Mouse (Mus musculus) brain, embryonic 18.5 days (tissue): ENCODE measurements around the gene Nme1.
"Not testable (repeated sequence)": the region's sequence is repeated elsewhere in the genome, so short reads cannot be mapped to it uniquely, and the experiment has no call there.

Experiments
- DNase-seq: peaks from one replicate; pipeline ENCODE4 v3.0.0-alpha.2; 2012; ENCODE audit warnings: low read depth, low spot score

Nme1 gene

DNA sequence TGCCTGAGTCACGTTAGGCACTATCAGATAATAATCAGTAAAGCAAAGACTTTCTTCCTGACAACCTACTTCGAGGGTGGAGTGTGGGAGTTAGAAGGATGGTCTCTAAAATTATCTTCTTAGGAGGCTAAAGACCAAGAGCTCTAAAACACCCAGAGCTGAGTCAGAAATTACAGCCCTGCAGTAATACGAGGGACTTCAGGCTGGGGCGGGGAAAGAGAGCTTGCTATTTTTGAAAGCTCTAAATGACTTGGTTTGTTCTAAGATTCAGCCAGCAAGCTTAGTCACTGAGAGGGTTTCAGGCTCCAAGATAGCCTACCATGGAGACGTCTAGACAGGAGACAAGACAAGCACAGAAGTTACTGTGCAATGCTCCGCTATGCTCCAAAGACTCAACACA, 2.9 kb downstream of the Nme1 start:
- DNase-seq: no peak

DNA sequence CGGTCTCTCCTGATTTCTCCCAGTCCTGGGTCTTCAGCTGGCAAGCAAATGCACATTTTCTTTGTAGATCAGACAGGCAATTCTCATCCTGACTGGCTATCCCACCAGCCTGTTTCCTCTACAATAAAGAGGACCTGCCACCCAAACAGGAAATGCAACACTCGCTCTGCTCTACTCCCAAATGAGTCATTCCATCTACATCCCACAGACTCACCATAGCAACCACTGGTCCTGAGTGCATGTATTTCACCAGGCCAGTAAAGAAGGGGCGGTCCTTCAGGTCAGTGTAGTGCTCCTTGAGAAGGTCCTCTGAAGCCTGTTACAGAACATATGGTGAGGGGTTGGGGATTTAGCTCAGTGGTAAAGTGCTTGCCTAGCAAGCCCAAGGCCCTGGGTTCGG, 5.3 kb downstream of the Nme1 start:
- DNase-seq: no peak

GRCm38 (mm10) chr11:93961482-93961881, 6.8 kb downstream of the Nme1 start:
- DNase-seq: no peak

- no peak for DNase-seq
These were observed 10.6 kb downstream of the Nme1 start for GRCm38 (mm10) chr11:93957746-93958145.

DNA sequence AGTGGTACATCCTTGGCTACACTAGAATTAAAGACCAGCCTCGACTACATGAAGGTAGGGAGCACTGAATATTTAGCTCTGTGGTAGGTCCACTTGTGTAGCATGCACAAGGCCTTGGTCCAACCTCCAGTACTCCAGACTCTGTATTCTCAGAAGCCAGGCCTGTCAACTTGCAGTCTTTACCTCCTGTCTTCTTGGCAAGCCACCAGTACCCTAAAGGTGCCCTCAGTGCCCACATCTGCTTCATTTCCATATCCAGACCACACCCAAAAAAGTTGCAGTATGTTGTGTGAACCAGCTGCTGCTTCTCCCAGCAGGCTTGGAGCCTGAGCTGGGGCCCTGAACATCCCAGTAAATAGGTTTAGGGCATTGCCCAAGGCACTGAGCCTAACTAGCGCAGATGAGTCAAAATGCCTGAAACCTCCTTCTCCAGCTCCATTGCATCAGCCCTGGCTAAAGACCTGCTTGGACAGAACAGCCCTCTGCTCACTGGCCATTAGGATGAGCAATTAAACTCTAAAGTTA, 11.2 kb downstream of the Nme1 start:
- DNase-seq: no peak

- DNase-seq: no peak
These were observed 12.2 kb downstream of the Nme1 start, which contains the start of gene Nme2 for GRCm38 (mm10) chr11:93956159-93956558. Gene Nme2 (minus strand): TSS chr11:93956259.

GRCm38 (mm10) chr11:93955256-93956150, 12.8 kb downstream of the Nme1 start:
- peak; percentile 72 for DNase-seq

GRCm38 (mm10) chr11:93954738-93955255, 13.5 kb downstream of the Nme1 start:
- no peak for DNase-seq

DNA sequence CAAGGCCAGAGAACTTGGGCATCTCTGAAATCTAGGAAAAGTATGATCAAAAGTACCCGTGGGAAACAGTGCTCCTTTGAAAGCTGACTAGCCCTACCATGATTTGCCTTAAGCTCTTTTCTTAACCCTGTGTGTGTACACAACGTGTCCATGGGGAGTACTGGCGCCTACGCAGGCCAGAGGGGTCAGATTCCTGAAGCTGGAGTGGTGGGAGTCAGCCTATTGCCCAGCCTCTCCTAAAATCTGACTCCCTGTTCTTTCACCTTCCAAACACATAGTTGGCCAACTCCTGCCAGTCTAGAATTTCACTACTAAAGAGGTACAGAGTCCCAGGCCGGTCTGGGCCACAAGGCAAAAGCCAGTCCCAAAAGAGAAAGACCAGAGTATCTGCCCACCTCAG, 15.9 kb downstream of the Nme1 start:
- no peak for DNase-seq

DNA sequence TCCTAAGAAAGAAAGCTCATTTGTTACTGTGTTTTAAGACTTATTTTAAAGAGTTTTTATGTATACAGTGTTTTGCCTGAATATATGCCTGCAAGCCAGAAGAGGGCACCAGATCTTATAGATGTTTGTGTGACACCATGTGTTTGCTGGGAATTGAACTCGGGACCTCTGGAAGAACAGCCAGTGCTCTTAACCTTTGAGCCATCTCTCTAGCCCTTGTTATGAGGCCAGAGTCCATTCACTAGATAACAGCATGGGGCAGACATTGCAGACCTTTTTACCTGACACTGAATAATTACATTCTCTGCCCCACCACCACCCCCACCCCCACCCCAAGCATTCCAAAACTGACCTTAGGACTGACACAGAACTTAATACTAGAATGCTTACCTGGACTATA, 18.3 kb downstream of the Nme1 start:
- DNase-seq: no peak

- no peak for DNase-seq
These were observed 19.3 kb downstream of the Nme1 start for GRCm38 (mm10) chr11:93948887-93949567.

GRCm38 (mm10) chr11:93944986-93945385, 23.3 kb downstream of the Nme1 start:
- no peak for DNase-seq

DNA sequence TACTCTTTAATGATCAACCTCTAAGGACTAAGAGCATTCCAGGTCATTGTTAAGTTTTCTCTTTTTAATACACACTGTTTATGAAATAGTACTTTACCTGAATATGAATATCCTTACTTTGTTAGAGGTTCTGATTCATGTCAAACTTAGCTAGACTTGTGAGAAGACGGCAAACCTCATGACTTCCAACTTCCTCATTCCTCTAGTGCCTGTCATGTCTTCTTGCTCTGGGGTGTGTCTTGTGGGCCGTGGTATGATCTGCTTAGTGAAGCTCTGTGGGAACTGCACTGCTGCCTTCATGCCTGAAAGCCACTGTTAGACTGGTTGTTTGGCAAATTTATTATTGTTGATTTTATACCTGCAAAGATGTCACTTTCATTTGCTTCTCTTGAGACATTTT, 27.4 kb downstream of the Nme1 start:
- no peak for DNase-seq

GRCm38 (mm10) chr11:93929106-93929505, 39.2 kb downstream of the Nme1 start:
- no peak for DNase-seq

- DNase-seq: not testable (repeated sequence)
These were observed 53.3 kb downstream of the Nme1 start for GRCm38 (mm10) chr11:93915019-93915418.

GRCm38 (mm10) chr11:93911603-93912002, 56.7 kb downstream of the Nme1 start:
- DNase-seq: no peak

- DNase-seq: no peak
These were observed 59.5 kb downstream of the Nme1 start for GRCm38 (mm10) chr11:93908829-93909228.

- DNase-seq: no peak
These were observed 60.5 kb downstream of the Nme1 start for GRCm38 (mm10) chr11:93907839-93908238.
